Mouse (Mus musculus) heart, embryonic 10.5 days (tissue): ENCODE measurements around the gene Tec. TPM values are rescaled to one million over a fixed set of nuclear protein-coding genes. Genes with fewer than 3 reads are reported as not detected.

Experiments
- DNase-seq: peaks from one replicate; pipeline ENCODE4 v3.0.0-alpha.2; 2017; ENCODE audit warnings: low spot score
- H3K27ac ChIP-seq: fragments of 300-500 bp; sonication (generic); 2 replicates; pipeline ENCODE4 v1.5.1; 2016; ENCODE audit warnings: mild to moderate bottlenecking
- H3K27me3 ChIP-seq: fragments of 300-500 bp; sonication (generic); 2 replicates; pipeline ENCODE4 v1.6.1; 2016; ENCODE audit warnings: mild to moderate bottlenecking; ENCODE audit not compliant: poor library complexity, insufficient read depth, severe bottlenecking
- H3K36me3 ChIP-seq: fragments of 300-500 bp; sonication (generic); 2 replicates; pipeline ENCODE4 v1.6.1; 2016; ENCODE audit warnings: mild to moderate bottlenecking, moderate library complexity
- H3K4me1 ChIP-seq: fragments of 300-500 bp; sonication (generic); 2 replicates; pipeline ENCODE4 v1.6.1; 2016; ENCODE audit warnings: mild to moderate bottlenecking
- H3K4me3 ChIP-seq: fragments of 300-500 bp; sonication (generic); 2 replicates; pipeline ENCODE4 v1.5.1; 2016; ENCODE audit warnings: mild to moderate bottlenecking, moderate library complexity
- H3K9me3 ChIP-seq: fragments of 300-500 bp; sonication (generic); 2 replicates; pipeline ENCODE4 v1.6.1; 2016; ENCODE audit warnings: mild to moderate bottlenecking, moderate library complexity
- WGBS: fragments of 180-500 bp; shearing (Covaris S2); methylation state at CpG from one replicate; pipeline ENCODE4 v1.1.7; 2016; 5-methylcytosine and 5-hydroxymethylcytosine counted together
- polyA plus RNA-seq: library from polyadenylated mRNA; unstranded; fragments of >200 nt; fragmentation: Nextera tagmentation; extraction: Ambion mirVana; gene quantifications from 2 replicates; pipeline ENCODE4 v1.2.1, GENCODE M21; 2016

Tec gene
- polyA plus RNA-seq, 1 experiment from 2014 or later: 7.5 TPM

- Histone ChIP-seq H3K9me3 (no peaks in the 10 kb centered on the region), H3K4me1 (no peaks in the 10 kb centered on the region), H3K27me3 (no peaks in the 10 kb centered on the region), H3K36me3 (no peaks in the 10 kb centered on the region), H3K27ac (no peak overlapping the region), H3K4me3 (no peak overlapping the region)
- 86% methylated on average over 9 of the region's 9 CpGs for WGBS
- no peak for DNase-seq
Observed at GRCm38 (mm10) chr5:72709976-72710375, 158.3 kb downstream of the Tec start.

GRCm38 (mm10) chr5:72709451-72709850 is 158.8 kb downstream of the Tec start:
- 83% methylated on average over 13 of the region's 13 CpGs for WGBS
- no peaks in the 10 kb centered on the region for H3K4me1 ChIP-seq
- no peak for DNase-seq
- H3K36me3 ChIP-seq: no peaks in the 10 kb centered on the region
- no peak overlapping the region for H3K4me3 ChIP-seq
- H3K9me3 ChIP-seq: no peaks in the 10 kb centered on the region
- no peaks in the 10 kb centered on the region for H3K27me3 ChIP-seq
- H3K27ac ChIP-seq: no peak overlapping the region

- H3K4me1 ChIP-seq: no peaks in the 10 kb centered on the region
- DNase-seq: no peak
- H3K9me3 ChIP-seq: no peaks in the 10 kb centered on the region
- 47% methylated on average over 10 of the region's 10 CpGs for WGBS
- H3K36me3 ChIP-seq: no peaks in the 10 kb centered on the region
- H3K4me3 ChIP-seq: no peak overlapping the region
- no peak overlapping the region for H3K27ac ChIP-seq
- H3K27me3 ChIP-seq: no peaks in the 10 kb centered on the region
Observed at GRCm38 (mm10) chr5:72706722-72707121, 161.6 kb downstream of the Tec start.

- WGBS: 56% methylated on average over 10 of the region's 10 CpGs
- Histone ChIP-seq H3K27ac (no peak overlapping the region), H3K4me3 (no peak overlapping the region)
Observed at GRCm38 (mm10) chr5:72706095-72706494, 162.2 kb downstream of the Tec start.

More at GRCm38 (mm10) chr5:72706095-72706494, 162.2 kb downstream of the Tec start:
- H3K36me3 ChIP-seq: no peaks in the 10 kb centered on the region
- no peaks in the 10 kb centered on the region for H3K27me3 ChIP-seq
- H3K4me1 ChIP-seq: no peaks in the 10 kb centered on the region
- H3K9me3 ChIP-seq: no peaks in the 10 kb centered on the region
- DNase-seq: no peak

Other genes starting within 250 kb of the Tec start
- gene Cnga1, start 224.2 kb downstream of the Tec start, polyA plus RNA-seq: not detected in 2 replicates
- 0.10 and 0.68 TPM in 2 replicates for gene Nipal1, start 220.7 kb downstream of the Tec start, polyA plus RNA-seq
- gene Txk, start 115.7 kb downstream of the Tec start, polyA plus RNA-seq: not detected in 2 replicates
- 18.1 and 21.0 TPM in 2 replicates for gene Slain2, start 45.8 kb upstream of the Tec start, polyA plus RNA-seq
- gene Gm10135, start 106.2 kb upstream of the Tec start, polyA plus RNA-seq: not detected in 2 replicates
- 0.14 and 0.30 TPM in 2 replicates for gene Slc10a4, start 138.4 kb upstream of the Tec start, polyA plus RNA-seq